Mouse (Mus musculus) adrenal gland, postnatal 36 days (tissue): ENCODE data around the gene Gm20388. TPM values are rescaled to one million over a fixed set of nuclear protein-coding genes. Genes with fewer than 3 reads are reported as not detected.

Source experiments
- DNase-seq, 2 experiments: peaks; one replicate each; pipeline ENCODE4 v3.0.0; 2021; ENCODE audit warnings: mixed read lengths in 1 of 2
- total RNA-seq, 2 experiments: library from RNA; stranded (reverse); gene quantifications; 2 replicates each; pipeline ENCODE4 v1.2.3; 2021

The Gm20388 gene
- total RNA-seq, 2 experiments from 2014 or later = 2.4 to 7.4 TPM

DNA sequence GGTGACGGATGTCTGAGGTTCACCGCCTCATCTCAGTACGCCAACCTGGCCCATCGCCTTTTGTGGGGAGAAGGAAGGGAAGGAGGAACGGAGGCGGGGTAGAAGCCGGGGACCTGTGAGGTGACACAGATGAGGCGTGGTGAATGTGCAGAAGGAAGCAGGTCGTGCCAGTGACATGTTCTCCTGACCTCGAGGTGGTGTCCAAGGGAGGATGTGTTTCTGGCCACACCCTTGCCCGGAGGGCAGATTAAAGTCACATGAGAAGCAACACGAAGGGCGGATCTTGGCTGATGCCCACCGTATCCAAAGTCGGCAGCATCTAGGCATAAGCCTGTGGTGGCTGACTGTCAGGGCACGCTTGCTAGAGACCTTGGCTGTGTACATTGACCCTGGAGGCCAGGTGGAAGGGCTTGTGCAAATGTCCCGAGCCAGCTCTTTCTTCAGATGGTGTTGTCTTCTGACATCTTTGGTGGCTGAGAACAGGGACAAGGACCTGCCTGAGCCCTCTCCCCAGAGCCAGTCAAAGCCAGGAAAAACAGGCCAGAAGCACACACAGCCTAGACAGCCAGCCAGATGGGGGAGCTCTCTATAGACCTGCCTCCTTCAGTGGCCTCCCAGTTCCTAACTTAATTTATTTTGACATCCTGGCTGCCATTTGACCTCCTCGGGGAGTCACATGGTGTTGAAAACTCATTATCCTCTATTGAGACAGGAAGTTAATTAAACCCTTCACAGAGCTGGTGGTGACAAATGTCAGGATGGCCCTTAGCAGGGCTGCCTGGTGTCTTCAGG lies 2366.8 kb downstream of the Gm20388 start:
- no peak for DNase-seq

DNA sequence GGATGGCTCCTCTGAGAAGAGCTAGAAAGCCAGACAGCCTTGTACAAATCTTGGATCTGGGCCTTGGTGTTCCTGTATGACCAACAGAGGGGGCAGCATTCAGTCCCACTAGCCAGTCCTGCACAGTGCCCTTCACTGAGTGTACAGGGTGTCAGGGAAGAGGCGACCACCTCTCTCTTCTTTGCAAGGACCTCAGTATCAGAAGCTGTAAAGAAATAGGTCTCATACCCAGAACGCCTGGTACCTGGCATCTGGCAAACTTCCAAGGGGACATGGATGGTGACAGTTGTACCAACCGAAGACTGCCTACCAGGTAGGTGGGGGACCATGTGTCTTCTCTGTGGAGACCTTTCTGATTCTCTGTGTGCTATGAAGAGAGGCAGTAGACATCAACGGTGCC lies 2369.5 kb downstream of the Gm20388 start:
- DNase-seq = no peak

DNA sequence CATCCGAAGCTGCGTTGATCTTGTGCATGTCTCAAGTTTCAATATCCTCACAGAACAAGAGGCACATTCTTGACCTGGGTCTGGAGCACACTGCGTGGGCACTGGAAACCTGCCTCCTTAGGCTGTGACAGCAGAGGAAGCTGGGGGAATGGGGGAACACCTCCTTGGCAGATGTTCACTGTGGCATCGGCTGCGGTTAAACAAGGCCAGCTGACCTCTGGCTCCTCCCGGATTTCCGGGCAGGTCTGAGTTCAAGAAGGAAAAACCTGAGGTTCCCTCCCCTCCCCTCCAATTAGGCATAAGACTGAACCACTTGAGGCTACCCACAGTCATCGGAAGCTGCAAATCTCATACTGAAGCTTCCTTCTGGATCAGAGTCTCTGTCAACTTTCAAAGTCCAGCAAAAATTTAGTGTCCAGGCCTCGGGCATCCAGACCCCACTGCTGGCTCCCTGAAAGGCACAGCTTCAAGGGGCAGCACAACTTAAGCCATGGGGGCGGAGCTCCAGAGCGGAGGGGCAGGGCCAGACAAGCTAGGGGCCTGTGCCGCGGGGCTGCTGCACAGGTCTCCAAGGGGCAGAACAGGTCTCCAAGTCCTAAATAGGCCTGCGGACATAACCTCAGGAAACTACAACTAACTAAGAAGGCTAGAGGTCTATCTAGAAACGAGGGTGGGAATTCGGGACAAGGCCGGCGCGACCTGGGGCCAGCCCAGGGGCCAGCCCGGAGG lies 2370.1 kb downstream of the Gm20388 start:
- DNase-seq = peak; percentile 78 to 87

DNA sequence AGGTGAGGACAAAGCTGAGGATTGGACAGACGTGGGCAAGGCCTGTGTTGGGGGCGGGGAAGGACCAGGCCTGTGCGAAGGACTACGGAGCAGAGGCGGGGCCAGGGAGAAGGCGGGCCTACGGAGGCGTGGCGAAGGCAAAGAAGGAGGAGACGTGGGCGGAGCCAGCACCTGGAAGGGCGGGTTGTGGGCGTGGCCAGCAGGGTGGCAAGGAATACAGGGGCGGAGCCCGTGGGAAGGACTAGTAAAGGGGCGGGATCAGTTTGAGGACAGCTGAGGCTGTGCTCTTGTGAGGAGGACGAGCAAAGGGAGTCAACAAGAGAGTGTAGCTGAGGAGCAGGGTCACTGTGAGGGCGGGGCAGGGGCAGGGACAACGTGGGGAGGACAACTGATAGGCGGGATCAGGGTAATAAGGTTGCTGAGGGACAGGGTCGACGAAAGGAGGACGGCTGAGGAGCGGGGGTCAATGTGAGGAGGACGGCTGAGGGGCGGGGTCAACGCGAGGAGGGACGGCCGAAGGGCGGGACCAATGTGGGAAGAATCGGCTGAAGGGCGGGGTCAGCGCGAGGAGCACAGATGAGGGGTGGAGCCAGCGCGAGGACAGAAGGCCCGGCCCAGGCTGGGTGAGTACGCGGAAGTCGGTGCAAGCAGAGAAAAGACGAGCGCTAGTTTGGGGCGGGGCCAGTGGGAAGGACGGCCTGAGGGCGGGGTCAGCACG lies 2370.8 kb downstream of the Gm20388 start:
- peak; percentile 100 for DNase-seq

DNA sequence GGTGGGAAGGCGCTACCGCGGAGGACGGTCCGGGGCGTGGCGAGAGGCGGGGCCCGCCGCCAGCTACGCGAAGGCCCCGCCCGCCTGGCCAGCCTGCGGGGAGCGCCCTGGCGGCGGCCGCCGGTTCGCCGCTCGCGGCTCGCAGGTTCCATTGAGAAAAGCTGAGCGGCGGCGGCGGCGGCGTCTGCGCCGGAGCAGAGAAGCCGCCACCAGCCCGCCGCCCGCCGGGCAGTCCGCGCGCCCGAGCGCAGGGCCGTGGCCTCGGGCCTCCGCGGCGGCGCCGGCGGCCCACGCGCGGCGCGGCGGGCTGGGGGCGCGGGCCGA lies 2371.4 kb downstream of the Gm20388 start, which contains the start of gene Zfpm1:
Gene Zfpm1, plus strand, starts transcription at position 107 of the 324 bp plus-strand sequence.
- DNase-seq = no peak

DNA sequence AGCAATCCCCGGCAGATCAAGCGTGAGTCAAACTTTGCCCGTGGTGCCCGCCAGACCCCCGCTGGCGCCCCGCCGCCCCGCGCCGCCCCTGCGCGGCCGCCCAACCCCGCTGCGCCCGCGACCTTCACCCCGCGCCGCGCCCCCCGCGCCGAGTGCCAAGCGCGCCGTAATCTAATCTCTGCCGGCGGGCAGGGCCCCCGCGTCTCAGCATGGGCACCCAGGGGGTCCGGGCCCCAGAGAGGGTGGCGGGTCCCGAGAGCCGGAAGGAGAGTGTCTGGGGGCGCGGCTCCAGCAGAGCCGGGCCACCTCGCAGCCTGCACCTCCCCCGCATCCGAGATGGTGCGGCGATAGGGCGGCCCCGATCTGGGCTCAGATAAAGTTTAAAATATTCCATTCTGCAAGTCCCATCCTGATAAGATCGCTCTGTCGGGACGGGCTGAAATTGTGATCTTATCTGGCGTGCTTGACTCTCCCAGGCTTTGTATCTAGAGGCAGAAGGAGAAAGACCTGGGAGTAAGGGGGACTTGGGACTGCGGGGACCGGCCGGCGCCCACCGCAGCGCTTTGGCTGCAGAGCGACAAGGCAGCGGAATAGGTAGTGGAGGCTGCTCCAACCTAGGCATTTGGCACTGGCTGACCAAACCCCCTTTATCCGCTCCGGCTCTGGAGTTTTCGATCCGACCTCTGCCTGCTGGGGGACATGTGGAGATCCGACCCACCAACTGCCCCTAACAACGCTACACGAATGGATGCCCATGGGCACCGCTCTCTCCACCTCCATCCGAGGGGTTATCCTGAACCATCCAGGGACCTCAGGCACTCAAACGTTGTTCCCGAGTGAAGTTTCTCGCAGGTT lies 2372.1 kb downstream of the Gm20388 start:
- DNase-seq = peak; percentile 49 to 66

DNA sequence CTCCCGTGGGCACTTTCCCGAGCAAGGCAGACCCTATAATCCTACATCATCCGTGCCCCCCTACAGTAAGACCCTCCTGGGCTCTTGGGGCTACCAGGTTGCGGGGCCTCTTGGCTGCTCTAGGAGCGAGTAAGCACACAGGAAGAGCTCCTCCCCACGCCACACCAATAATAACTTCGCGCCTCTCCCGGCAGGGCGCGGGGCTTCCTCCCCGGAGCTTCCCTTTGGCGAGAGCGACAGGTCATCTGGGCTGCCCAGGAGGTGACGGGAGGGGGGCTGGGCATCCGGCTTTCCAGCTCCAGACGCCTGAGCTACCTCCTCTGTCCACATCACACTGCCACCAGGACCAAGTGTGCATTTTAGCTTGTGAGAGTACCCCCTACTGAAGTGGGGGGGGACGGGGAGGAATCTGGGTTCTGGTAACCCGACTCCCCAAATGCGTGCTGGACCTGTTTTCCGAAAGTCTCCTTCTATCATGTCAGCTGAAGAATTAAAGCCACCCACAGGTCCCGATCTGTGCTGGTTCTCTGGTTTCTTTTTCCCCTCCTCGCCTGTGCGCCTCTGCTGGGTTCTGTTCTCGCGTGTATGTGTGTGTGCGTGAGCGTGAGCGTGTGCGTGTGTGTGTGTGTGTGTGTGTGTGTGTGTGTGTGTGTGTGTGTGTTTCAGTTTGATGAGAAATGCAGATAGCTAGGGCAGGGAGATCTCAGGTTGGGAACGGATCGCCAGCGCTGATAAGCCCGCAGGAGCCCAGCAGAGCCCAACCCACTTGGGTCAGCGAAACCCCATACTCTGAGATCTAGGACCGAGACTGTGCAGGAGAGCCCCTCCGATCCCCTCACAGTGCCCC lies 2372.9 kb downstream of the Gm20388 start:
- peak; percentile 77 to 87 for DNase-seq

DNA sequence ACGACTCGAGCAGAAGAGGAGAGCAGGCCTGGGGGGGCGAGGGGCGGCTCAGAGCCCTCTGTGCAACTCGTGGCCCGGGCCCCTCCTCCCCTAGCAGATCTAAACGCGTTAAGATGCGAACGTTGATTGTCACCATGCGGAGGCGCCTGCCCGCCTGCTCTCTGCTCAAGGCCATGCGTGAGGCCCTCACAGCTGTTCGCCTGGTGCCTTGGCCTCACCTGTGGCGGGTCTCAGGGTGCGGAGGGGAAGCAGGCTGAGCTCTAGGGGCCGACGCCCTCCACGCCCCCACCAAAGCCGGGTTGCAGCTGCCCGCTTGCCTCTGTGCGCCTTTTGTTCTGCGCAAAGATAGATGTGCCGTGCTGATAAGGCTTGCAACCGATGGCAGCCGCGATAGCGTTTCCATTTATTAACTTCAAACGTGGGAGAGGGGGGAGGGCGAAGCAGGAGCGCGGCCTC lies 2373.6 kb downstream of the Gm20388 start:
- DNase-seq = peak; percentile 53 to 67

DNA sequence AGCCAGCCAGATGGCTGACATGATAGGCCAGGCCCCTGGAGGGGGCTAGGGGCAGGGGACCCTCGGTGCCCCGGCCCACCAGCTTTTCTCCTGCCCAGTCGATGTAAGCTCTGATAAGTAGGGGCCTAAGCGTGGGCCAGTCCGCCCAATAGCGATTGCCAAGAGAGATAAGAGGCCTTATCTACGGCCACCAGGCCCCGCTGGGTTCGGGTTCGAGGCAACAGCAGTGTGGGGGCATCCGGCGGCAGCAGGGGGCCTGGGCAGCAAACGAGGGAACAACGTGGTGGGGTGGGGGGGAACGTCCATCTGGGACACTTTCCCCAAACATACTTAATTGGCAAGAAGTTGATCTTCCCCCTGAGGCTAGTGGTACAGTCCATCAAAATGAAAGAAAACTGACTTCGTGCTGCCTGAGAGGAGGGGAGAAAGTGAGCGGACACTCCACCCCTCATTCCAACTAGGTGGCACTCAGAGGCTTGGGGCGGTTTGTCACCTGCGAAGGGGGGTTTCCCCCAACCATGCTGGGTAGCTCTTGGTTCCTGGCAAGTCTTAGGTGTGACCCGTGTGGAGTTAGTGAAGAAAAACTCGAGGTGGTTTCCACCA lies 2374.1 kb downstream of the Gm20388 start:
- DNase-seq = no peak

DNA sequence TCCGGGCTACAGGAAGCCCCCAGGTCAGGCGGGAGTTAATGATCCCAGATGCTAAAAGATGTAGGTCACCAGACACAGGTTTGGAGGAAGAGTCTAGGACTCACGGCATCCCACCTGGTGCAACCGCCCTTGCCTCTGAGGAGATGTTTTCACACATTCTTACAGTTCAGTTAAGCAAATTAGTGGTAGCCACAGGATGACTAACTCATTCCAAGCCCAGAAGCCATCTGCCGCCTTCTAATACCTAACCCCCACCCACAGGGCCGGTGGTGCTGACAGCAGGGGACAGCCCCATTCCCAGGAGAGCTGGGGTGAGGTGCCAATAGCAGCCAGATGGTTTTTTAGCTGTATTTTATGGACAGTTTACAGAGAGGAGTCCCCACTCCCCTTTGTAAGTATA lies 2375.1 kb downstream of the Gm20388 start:
- no peak for DNase-seq

DNA sequence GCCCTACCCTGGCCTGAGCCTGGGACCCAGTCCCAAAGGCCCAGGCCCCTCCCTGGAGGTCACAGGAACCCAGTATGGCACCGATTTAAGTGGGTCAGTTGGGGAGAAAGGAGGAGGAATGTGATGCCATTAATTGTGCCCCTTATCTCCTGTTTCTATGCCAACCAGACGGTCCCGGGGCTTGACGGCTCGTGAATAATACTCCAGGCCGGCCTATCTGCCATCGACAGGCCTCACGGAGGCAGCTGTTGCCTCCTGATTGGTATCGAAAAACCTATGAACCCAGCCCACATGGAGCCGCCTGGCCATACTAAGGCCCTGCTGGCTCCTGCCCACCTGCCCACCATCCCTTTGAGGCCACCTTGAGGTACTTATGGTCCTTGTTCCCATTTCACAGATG lies 2376.3 kb downstream of the Gm20388 start:
- no peak for DNase-seq

DNA sequence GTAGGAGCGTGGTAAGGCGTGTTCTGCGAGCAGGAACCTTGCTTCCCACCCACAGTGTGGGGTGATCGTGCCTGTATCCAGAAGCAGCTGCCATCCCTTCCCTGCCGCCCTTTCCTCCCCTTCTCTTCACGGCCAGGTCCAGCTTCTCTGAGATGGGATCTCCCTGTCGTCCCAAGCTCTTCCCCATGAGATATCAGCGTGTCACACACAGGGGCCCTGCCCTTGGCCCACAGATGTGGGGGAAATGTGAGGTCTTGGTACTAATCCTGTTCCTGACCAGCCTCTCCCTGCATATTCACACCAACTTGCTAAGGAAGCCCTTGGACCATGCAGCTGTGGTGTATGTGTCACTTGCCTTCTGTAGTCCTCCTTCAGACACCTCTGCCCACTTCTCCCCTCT lies 2377.1 kb downstream of the Gm20388 start:
- no peak for DNase-seq

DNA sequence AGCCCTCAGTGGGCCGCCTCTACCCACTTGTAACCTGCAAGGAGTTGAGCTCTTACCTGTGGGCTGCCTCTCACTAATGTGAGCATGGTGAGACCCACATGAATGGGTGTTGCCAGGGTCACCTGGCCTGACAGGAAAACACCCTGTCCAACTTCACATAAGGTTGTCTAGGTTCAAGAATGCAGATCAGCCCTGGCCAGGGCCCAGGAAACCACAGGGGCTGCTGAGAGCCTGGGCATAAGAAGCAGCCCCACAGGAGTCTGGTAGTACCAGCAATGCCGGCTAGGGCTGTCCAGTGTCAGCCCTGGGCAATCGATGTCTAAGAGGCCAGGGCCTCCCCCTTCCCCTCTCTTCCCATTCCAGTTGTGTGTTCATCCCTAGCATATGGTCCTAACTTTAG lies 2377.7 kb downstream of the Gm20388 start:
- DNase-seq = no peak

DNA sequence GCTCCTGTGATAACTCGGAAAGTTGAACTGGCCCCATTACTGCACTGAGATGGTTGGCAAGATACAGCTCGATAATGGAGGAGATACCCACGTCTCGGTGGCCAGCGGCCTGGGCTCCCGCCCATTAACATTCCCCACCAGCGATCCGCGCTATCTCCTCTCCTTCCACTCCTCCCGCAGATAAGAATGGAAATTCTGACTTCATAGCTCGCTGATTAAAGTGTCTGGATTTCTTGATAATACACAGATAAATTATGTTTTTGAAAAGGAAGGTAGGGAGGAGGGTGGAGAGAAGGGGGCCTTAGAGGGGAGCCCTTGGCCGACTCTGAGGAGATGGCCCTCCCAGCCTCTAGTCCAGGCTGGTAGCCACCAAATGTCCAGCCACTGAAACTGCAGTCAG lies 2380.4 kb downstream of the Gm20388 start:
- DNase-seq = no peak

DNA sequence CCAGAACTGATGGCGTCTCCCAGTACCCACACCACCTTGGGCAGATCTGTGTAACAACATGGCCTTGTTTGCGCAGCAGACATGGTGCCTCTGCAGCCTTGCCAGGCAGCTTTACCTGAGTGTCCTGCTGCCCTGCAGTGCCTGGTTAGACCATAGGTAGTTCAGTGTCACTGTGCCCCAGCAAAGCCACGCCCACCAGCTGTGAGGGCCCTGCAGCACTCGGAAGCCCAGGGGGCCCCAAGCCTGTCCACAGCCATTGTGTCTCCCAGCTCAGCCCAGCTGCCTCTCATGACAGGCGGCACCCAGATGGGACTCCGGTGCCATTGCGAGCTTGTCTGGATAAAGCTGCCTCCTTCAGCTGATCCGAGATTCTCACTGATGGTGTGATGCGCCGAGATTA lies 2380.9 kb downstream of the Gm20388 start:
- no peak for DNase-seq

DNA sequence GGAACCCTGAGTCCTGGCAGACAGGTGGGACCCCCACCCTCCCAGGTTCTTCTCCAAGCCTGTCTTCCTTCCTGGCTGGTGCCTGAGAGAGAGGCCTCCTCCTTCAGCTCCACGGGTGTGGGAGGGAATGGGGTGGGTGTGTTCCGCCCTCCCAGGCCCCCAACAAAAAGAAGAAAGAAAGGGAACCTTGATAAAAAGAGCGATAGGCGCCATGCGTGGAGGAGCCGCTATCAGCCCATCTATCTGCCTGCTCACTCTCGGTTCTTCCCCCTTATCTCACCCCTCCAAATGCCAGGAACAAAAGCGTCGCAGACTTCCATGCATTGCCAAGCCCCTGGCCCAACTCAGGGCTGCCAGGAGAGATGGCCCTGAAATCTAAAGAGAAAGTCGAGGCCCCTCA lies 2382.8 kb downstream of the Gm20388 start:
- no peak for DNase-seq

DNA sequence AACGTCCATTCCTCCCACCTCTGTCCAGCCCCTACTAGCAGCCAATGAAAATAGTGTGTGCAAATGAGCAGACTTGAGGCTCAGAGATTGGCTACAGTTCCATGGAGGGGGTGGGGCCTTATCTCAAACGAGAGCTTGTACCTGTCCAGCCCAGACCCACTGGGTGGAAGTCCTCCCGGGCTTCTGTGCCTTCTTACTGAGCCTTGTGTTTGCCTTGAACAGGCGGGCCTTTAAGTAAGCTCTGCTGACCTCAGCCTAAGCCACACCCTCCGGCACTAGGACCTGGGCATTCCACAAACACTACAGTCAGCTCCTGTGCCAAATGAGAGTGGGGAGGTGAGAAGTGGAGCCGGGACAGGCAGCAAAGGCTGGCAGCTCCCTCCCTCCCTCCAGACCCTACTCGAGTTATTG lies 2383.6 kb downstream of the Gm20388 start:
- DNase-seq = peak; percentile 61 to 74

DNA sequence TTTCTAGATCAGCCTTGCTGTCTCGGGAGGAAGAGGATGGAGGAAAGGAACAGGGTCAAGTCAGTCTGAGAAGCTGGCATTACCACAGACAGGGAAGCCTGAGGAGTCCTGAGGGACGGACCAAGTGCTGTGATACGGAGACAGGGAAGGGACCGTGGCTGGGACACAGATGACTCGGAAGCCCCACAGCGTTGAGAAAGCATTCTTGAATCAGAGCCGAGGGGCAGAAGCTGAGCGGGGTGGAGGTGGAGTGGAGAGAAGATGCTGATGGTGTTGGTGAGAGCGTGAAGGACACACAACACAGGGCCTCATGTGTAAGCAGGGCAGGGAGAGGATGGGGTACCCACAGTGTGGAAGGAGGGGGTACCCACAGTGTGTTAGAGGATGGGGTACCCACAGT lies 2384.7 kb downstream of the Gm20388 start:
- DNase-seq = no peak

DNA sequence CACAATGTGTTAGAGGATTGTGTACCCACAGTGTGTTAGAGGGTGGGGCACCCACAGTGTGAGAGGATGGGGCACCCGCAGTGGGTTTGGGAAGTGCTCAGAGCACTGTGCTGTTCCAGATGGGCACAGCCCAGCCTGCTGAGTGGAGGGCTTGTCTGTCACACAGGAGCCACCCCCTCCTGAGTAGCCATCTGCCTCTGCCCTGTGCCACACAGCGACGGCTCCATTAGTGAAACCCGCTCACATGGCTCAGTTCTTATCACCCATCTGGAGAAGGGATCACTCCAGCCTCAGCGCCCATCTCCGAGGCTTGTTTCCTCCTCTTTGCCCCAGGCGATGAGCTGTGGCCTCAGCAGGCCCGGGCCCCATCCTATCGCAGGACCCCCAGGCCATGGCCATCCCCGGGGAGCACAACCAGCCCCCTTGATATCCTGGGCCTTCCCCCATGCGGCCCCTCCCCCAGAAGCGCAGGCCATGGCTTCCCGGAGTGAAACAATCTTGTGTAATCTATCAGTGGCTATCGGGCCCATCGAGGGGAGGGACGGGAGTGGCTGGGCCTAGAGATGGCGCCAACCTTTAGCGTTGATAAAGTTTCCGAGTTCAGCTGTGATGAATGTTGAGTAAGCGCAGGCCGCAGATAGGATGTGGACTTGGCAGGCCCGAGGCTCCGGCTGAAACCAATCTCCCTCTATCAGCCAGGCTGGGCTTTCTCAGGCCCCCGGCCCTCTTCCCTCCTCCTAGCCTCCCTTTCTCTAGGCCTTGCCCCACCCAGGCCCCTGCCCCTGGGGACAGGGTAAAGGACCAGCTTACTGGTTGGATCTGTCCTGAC lies 2385.7 kb downstream of the Gm20388 start:
- DNase-seq = peak in 1 of 2 experiments; percentile 34
